Mouse (Mus musculus) lung, postnatal 14 days (tissue): ENCODE results near the gene Disp1.

Experiments used
- DNase-seq: peaks from one replicate; pipeline ENCODE4 v3.0.0; 2021

Gene Disp1

DNA sequence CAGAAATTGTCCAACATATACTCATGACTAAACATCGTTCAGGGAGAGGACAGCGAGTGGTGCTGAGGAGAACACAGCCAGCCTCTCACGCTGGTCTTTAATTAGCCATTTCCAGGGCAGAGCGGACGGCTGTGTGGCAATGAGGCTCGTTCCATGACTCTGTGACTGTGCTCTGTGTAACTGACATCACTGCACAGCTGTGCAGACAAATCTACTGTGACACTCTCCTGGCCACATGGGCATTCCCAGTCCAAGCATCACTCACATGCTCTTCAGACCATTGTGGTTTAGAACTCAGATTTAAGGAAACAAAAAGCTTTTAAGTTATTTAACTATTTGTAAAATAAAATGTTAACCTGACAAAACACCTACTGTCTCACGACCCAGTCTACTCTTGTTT is 62.1 kb downstream of the Disp1 start:
- DNase-seq, result no peak

- DNase-seq, result no peak
Measured at GRCm38 (mm10) chr1:183155600-183155999, 65.7 kb downstream of the Disp1 start.

DNA sequence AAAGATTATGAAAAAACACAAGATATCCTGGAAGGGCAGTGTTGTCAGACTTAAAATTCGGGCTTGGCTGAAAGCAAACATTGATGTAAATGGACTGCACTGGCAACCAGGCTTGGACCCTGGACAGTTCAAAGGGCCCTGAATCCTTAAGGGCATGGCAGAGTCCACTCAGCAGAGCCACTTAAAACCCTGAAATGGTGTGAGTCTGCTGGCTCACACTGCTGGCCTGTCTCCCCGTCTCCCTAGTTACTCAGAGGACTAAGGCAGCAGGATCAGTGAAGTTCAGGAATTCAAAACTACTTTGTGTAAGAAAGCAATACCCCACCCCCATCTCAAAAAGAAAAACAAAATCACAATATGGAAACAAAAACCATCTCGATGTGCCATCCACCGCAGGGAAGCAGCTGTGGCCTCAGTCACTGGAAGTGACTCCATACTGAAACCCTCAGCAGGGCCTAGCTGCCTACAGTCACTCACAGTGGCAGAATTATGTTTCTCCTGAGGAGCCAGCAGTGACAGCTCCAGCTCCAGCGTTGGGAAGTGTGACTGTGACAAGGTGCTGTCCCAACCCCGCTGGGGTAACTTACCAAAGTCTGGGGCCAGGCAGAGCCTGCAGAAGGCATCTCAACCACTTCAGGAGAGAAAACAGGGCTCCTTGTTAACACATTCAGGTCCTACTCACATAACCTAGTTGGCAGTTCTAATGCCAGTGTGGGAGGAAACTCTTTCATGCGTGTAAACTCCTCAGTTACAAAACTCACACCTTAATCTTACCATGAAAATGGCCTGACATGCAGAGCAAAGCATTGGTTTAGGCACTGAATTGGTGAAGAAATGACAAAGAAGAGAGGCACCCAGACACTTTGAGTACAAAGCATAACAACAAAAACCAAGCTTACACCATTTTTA is 66.8 kb downstream of the Disp1 start:
- no peak for DNase-seq

GRCm38 (mm10) chr1:183153354-183153753 is 68.0 kb downstream of the Disp1 start:
- DNase-seq, result no peak

DNA sequence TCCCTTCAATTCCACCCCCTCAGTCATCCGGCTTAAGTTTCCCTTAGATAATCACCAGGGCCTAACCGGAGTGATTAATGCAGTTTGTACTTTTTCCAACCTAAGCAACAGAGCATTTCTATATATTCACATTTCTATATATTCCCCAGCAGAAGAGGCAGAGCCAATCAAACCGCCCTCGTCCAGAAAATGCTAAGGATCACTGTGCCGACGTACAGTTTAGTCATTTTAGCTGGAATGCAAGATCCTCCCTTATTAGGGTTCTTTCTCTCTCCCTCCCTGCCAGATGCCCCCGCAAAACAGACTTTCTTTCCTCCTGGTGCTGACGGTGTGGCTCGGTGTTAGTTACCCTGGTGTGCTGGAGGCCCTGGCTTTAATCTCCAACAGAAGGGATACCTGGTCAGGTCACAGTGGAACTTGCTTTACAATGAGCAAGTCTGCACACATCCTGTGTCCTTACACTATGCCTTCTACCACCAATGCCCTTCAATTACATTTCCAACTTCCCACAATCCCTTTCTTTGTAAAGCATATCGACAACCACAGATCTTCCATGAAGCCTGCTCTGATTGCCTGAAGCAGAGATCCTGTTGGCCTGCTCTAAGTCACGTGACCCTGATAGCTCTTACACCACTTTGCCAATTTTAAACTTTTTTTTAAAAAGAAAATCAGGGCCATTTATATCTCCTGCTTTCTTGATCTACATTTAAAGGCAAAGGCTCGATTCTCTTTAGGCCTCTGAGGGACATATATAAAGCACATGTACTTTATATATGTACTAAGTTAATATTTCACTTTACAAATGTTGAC is 69.6 kb downstream of the Disp1 start:
- no peak for DNase-seq

- DNase-seq, result no peak
Measured at GRCm38 (mm10) chr1:183150379-183150840, 70.9 kb downstream of the Disp1 start.

GRCm38 (mm10) chr1:183149571-183150105 is 71.7 kb downstream of the Disp1 start:
- DNase-seq, result no peak

DNA sequence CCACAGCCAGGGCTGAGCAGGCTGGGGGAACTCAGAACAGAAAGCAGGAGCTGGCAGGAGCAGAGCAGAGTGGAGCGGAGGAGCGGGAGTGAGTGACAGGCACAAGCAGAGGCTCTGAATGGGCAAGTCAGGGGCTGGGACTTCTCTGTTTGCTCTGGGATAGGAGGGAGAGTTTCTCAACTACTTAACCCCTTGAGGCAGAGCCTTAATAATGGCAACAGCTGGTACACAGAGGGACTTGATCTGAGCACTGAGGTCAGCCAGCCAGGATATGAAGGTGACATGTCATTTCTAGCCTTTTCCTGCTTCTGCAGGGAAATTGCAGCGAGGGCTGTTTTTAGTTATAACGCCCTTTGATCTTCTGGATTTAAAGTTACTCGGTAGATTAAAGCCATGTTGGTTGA is 73.9 kb downstream of the Disp1 start:
- DNase-seq, result peak; percentile 58

DNA sequence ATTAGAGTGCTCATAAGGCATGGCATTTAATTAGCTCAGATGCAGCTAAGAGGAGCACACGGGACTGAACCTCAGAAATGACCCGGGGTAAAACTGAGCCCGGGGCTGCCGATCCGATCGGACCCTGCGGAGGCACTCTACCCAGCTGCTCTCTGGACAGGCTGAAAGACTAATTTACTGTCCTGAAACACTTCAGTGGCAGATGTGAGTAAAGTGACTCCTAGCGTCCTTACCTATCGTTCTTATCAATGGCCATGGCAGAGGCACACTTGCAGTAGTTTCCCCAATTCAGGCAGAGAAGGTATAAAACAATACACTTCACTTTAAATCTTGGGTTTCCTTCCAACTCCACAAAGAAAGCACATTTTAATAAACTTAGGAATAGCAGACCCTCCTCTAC is 74.5 kb downstream of the Disp1 start:
- no peak for DNase-seq

DNA sequence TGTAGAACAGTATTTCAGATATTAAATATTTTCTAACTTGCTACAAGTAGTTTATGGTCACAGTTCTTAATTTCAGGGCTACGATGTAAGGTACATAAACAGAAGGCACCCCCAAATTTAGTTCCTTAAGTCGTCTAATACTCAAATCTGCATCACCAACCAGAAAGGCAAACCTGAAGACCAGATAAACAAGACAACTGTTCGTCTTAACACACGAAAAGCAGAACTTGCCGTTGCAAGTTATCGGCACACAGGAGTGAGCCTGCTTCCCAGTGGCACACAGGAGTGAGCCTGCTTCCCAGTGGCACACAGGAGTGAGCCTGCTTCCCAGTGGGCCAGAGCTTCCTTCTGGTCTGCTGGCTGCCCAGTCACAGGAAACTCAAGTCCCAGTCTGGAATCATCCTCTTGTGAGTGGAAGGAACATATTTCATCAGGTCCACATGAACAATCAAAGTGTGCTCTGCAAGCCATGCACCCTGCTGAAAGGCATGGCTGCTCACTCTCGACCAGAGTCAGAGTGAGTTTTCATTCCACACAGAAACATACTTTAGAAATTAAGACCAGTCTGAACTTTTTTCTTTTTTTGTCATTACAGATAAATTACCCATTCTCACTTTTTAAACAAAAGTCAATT is 75.1 kb downstream of the Disp1 start:
- DNase-seq, result no peak

GRCm38 (mm10) chr1:183144602-183145205 is 76.6 kb downstream of the Disp1 start:
- DNase-seq, result no peak

DNA sequence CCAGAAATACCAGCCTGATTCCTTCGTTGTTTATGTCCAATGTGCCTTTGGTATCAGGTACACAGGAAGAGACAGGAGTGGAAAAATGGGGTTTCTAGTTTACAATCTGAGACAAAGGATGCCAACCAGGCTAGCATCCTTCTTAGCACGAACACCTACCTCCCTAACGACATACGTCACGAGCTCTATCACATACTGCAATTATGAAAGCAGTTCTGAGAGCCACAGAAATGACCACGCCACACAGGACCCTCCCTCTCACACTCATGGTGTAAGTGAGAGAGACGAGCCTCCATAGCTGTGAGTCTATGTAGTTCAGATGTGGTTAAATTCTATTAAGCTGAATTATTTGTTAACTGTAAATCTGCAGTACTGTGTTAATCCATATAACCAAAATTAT is 78.1 kb downstream of the Disp1 start:
- DNase-seq, result no peak

DNA sequence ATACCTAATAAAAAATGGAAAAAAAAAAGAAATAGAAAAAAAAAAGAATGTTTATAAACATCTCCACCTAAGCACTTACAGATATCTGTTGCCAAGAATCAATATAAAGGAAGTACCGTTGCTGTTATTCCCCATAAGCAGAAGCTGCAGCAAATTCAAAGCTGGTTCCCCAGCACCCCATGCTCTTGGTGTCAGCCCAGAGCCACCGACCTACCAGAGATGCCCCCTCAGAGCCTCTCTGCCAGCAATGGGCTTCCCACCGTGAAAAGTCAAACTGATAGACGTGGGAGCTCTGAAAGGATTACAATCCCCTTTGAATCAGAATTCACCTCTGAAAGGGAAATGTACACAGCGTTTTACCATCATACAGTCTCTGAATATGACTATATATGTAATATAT is 78.8 kb downstream of the Disp1 start:
- DNase-seq, result no peak

DNA sequence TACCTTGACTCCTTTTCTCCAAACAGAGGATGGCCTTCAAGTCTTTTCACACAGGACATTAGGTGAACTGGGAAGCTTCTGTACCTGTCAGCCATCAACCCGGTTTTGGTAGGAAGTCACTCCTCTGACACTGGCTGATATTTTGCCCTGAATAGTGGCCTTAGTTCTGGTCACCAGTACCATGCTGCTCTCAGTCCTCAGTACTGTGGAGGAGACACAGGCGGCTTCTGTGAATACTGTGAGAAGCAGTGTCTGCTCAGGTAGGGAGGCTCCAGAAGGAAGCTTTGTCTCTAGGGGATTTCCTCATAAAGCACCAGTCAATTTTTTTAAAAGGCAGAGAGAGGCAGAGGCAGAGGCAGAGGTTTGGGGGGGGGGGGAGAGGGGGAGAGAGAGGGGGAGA is 80.0 kb downstream of the Disp1 start:
- DNase-seq, result no peak

GRCm38 (mm10) chr1:183140511-183141268 is 80.6 kb downstream of the Disp1 start:
- DNase-seq, result no peak

GRCm38 (mm10) chr1:183138088-183138487 is 83.2 kb downstream of the Disp1 start:
- DNase-seq, result no peak

DNA sequence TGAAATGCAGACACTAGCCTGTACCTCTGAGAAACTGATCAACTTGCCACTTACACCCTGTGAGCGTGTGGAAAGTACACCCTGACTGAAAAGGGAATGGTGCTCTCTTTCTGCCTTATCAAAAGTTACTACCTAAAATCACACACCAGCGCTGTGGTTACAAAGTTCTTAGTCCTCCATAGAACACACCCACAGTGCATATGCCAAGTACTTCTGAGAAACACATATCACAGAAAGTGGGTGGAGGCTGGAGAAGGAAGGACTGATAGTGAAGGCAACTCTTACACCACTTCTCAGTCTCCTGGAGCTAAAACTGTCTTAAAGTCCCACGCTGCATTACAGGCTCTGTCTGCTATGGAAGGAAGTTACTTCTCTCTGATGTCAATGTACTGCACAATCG is 86.9 kb downstream of the Disp1 start:
- no peak for DNase-seq

GRCm38 (mm10) chr1:183133440-183133839 is 87.9 kb downstream of the Disp1 start:
- no peak for DNase-seq

DNA sequence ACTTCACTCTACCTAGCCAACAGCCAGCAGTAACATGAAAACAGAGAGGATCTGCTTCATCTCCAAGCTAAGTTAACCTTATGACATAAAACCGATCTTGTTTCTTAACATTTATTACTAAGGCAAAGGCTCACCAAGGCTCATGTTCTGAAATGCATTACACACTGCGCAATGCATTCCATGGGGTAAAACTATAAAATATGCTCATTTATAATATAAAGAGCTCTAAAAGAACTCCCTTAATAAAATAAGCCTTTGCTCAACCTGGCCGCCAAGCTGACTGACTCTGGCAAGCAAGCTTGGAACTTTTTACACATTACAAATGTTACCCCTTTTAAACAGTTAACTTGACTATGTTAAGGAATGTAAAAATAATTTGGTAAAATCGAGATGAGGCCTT is 94.1 kb downstream of the Disp1 start:
- no peak for DNase-seq

GRCm38 (mm10) chr1:183123725-183124124 is 97.6 kb downstream of the Disp1 start:
- no peak for DNase-seq

DNA sequence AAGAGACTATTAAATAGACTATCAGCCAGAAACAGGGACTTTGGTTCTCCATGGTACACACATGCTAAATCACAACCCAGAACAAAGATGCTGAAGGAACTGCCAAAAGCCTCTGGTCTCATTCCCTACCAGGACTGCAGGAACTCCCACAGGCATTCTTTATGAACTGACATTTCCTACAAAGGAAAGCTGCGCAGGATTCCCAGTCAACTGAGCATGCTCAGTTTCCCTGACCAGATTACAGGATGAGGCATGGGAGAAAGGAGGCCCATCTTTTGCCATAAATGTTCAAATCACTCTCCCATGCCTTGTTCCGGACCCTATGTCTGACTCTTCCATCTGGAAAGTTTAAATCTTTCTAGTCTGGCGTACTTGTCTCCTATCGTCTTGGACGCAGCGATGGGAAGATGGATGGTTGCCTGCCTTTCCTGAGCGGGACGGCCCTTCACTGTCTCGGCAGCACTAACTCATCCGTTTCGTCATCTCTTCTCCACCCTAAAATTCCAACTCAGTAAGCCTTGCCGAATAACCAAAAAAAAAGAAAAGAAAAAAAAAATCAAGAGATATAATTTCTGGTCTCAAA is 100.9 kb downstream of the Disp1 start:
- no peak for DNase-seq
